Mouse (Mus musculus) E14TG2a.4 (cell line): ENCODE results near the gene Nup210.
"Not testable (repeated sequence)": the region's sequence is repeated elsewhere in the genome, so short reads cannot be mapped to it uniquely, and the experiment has no call there.

Experiments
- H3K27me3 ChIP-seq: 2 replicates; pipeline ENCODE4 v1.6.1; 2014; ENCODE audit warnings: low read length, control low read depth; ENCODE audit not compliant: insufficient read depth
- H3K36me3 ChIP-seq: 2 replicates; pipeline ENCODE4 v1.6.1; 2014; ENCODE audit warnings: low read length, control low read depth; ENCODE audit not compliant: insufficient read depth
- H3K4me1 ChIP-seq: replicated peaks from 2 replicates; pipeline ENCODE4 v1.6.1; 2014; ENCODE audit warnings: low read depth, low read length, control low read depth
- H3K4me3 ChIP-seq: replicated peaks from 2 replicates; pipeline ENCODE4 v1.5.1; 2014; ENCODE audit warnings: mild to moderate bottlenecking, low read length
- H3K9me3 ChIP-seq: 2 replicates; pipeline ENCODE4 v1.6.1; 2014; ENCODE audit warnings: low read length, control low read depth
- CTCF ChIP-seq: conservative IDR thresholded peaks from 2 replicates; pipeline ENCODE4 v1.5.1; 2014; ENCODE audit warnings: low read length
- NANOG ChIP-seq: IDR thresholded peaks from 2 replicates; pipeline ENCODE4 v1.6.1; 2014; ENCODE audit warnings: borderline replicate concordance, low read length, mixed read lengths
- POU5F1 ChIP-seq: IDR thresholded peaks from 2 replicates; pipeline ENCODE4 v1.6.1; 2014; ENCODE audit warnings: low read length, borderline replicate concordance

Nup210 gene

DNA sequence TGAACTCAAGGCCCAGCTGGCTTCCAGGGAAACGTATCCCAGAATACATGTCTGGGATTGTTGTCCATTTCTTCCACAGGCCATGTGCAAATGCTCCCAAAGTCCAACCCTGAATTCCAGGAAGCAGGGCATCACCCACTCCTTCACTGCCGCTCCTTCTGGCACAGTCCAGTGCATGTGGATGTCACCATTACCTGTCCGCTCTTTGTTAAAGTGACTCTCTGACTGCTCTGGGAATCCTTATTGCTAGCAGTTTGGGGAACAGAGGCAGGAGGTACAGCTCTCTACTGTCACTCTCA is 4.7 kb downstream of the Nup210 start:
- H3K4me3 ChIP-seq: no peak overlapping the region
- TF ChIP-seq POU5F1: no peak
- no peak for TF ChIP-seq CTCF
- TF ChIP-seq NANOG: no peak
- H3K36me3 ChIP-seq: no peaks in the 10 kb centered on the region
- no peaks in the 10 kb centered on the region for H3K9me3 ChIP-seq
- H3K27me3 ChIP-seq: no peaks in the 10 kb centered on the region
- peaks cover 78% of the 10 kb centered on the region for H3K4me1 ChIP-seq

DNA sequence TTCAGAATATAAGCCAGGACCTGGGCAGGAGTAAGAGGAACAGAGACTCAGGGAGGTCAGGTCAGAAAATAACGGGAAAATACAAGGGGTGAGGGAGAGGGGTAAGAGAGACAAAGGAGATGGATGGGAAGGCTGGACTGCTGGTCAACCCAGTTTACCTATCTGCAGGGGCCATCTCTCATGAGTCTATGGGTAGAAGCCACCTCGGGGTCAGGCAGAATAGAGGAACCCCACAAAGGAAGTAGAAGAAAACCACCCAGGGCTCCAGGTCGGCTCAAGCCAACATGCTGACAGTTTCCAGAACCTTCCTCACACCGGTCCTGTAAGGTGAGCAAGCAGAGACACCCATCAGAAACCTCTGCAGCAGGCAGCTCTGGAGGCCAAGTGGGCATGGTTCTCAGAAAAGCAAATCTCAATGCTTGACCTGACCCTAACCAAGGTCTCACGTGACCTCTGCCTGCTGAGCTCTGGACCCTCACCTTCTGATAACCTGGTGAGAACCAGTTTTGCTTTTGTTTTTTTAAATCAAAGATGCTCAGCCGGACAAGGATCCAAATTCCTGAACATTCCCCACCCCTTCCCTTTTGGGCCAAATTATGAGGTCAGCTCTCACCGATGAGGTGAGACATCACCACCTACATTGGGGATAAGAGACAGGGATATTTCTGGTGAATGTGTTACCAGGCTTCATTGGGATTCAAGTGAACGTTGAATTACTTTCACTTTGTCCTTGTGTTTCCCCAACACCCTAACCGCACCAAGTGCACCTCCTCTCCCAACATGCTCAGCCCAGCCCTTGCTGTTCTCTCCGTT is 5.3 kb downstream of the Nup210 start:
- H3K4me3 ChIP-seq: no peak overlapping the region
- H3K36me3 ChIP-seq: no peaks in the 10 kb centered on the region
- H3K27me3 ChIP-seq: no peaks in the 10 kb centered on the region
- no peaks in the 10 kb centered on the region for H3K9me3 ChIP-seq
- H3K4me1 ChIP-seq: peaks cover 83% of the 10 kb centered on the region
- no peak for TF ChIP-seq NANOG
- no peak for TF ChIP-seq CTCF
- no peak for TF ChIP-seq POU5F1

DNA sequence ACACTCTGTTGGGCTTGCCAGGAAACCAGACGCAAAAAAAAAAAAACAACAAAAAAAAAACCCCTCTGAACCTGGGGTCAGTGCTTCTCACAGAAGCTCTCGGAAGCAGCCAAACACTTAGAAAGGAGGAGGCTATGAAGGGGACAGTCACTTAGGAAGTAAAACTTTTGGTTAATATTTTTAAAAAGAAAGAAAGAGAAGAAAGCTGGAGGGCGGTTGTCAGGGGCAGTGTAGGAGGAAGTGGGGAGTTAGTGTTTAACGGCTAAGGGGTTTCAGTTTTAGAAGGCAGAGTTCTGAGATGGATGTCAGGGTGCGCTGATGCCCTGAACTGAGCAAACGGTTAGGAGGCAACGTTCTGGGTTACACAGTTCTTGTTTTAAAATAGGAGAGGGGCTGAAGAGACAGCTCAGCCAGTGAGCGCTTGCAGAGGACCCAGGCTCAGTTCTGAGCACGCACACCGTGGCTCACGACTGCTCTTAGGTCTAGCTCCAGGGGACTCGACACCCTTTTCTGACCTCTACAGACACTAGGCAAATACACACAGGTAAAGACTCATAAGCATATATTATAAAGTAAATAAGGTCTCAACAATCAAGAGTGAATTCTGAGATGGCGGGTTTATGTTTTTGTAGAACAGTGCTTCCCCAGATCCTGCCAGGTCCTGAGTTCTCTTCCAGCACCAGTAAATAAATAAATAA is 6.2 kb downstream of the Nup210 start:
- Histone ChIP-seq H3K36me3 (peaks cover 7% of the 10 kb centered on the region), H3K9me3 (no peaks in the 10 kb centered on the region)
- no peak for TF ChIP-seq NANOG
- TF ChIP-seq CTCF: no peak
- no peak for TF ChIP-seq POU5F1

DNA sequence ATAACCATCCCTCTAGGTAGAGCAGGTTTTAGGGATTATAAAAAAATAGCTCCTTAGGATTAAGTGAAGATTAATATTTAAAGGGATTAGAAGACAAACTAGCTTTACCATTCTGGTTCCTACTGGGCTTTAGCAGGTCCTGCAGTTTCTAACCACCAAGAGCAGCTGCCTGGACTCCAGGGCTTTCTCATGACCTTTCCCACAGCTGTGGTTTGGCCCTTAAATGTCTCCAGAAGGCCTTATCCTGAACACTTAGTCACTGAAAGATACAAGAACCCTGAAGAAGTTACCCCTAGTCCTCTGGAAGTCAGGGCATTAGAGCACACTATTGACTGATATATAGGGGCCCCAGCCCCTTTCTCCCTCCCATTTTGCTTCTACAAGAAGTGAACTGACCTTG is 7.1 kb downstream of the Nup210 start:
- no peak overlapping the region for H3K4me3 ChIP-seq
- TF ChIP-seq POU5F1: no peak
- no peak for TF ChIP-seq CTCF
- no peak for TF ChIP-seq NANOG
- peaks cover 14% of the 10 kb centered on the region for H3K36me3 ChIP-seq
- H3K9me3 ChIP-seq: no peaks in the 10 kb centered on the region
- no peaks in the 10 kb centered on the region for H3K27me3 ChIP-seq
- peaks cover 83% of the 10 kb centered on the region for H3K4me1 ChIP-seq

More for the DNA sequence above, 6.2 kb downstream of the Nup210 start:
- Histone ChIP-seq H3K27me3 (no peaks in the 10 kb centered on the region), H3K4me3 (no peak overlapping the region), H3K4me1 (peaks cover 83% of the 10 kb centered on the region)

DNA sequence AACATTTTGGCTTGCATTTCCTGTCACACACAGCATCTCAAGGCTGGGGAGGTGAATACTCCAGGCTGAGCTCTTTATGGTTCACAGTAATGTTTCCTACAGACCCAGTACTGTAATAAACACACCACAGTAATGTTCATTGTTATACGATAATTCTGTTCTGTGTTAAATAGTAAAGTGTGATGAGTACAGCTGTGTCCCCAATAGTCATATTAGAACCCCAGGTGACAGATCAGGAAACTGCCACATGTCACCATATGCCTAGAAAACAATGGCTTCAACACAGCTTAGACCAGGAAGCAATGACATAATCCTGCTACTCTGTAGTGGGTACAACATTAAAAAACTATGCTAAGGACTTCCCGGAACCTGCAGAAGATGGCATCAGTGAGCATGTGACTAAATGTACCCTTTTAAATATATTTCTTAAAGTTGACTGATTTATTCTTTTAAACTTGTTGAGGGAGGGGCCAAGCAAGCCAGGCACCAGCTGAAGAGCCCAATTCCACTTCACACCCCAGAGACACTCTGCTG is 7.6 kb downstream of the Nup210 start:
- Histone ChIP-seq H3K36me3 (peaks cover 14% of the 10 kb centered on the region), H3K4me3 (no peak overlapping the region), H3K9me3 (no peaks in the 10 kb centered on the region), H3K4me1 (peaks cover 83% of the 10 kb centered on the region), H3K27me3 (no peaks in the 10 kb centered on the region)
- TF ChIP-seq NANOG (no peak), CTCF (no peak), POU5F1 (no peak)

DNA sequence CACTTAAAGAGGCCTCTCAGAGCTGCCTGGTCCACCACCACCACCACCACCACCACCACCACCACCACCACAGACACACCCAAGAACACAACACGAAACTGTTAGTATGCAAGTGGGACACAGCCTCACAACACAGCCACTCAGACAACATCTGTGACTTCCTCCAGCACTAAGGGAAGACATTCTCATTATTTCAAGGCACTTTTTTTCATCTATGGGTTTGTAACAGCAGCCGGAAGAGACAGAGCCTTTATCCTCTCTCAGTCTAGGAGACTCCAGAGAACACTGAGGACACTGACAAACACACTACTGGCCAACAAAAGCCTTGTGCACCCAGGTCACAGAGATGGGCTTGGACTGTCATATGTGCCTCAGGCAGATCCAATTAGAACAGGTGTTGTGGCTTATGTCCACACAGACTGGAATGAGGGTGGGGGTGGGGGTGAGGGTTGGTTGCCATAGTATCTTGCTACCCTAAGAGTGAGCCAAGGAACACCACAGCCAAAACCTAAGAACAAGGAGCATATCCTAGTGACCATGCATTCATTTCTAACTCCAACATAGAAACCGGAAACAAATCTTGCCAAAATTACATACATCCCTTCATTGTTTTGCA is 8.2 kb downstream of the Nup210 start:
- H3K27me3 ChIP-seq: no peaks in the 10 kb centered on the region
- H3K4me1 ChIP-seq: peaks cover 83% of the 10 kb centered on the region
- H3K36me3 ChIP-seq: peaks cover 14% of the 10 kb centered on the region
- H3K4me3 ChIP-seq: no peak overlapping the region
- no peaks in the 10 kb centered on the region for H3K9me3 ChIP-seq
- TF ChIP-seq NANOG (no peak), CTCF (no peak), POU5F1 (no peak)

DNA sequence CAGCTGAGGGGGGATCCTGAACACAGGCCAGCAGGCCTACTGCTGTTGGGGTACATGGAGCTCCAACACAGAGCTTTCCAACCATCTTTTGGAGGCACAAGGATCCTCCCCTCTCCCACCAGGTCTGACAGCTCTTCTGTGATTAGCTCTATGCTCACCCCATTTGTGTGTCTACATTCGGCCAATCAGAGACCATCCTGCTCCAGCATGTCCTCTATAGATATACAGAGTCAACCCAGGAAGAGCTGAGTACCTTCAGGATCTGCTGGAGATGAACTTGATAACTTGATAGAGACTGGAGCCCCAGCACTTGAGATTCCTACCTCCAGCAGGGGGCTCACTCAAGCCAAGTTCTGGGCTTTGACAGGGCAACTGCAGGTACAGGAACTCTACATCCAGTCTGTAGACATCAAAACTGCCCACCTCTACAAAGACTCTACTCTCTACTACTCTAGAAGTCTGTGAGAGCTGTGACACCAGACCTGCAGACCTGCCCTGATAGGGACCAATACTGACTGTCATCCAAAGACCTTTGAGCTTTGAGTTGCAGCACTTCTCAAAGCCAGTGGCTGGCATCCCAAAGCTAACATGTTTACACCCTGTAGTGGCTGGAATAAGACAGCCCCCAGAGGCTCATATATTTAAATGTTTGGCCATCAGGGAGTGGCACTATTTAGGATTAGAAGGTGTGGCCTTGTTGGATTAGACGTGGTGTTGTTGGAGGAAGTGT is 11.1 kb downstream of the Nup210 start:
- Histone ChIP-seq H3K4me3 (no peak overlapping the region), H3K4me1 (peaks cover 86% of the 10 kb centered on the region), H3K27me3 (no peaks in the 10 kb centered on the region), H3K36me3 (peaks cover 26% of the 10 kb centered on the region), H3K9me3 (no peaks in the 10 kb centered on the region)
- TF ChIP-seq POU5F1: no peak
- no peak for TF ChIP-seq CTCF
- no peak for TF ChIP-seq NANOG

DNA sequence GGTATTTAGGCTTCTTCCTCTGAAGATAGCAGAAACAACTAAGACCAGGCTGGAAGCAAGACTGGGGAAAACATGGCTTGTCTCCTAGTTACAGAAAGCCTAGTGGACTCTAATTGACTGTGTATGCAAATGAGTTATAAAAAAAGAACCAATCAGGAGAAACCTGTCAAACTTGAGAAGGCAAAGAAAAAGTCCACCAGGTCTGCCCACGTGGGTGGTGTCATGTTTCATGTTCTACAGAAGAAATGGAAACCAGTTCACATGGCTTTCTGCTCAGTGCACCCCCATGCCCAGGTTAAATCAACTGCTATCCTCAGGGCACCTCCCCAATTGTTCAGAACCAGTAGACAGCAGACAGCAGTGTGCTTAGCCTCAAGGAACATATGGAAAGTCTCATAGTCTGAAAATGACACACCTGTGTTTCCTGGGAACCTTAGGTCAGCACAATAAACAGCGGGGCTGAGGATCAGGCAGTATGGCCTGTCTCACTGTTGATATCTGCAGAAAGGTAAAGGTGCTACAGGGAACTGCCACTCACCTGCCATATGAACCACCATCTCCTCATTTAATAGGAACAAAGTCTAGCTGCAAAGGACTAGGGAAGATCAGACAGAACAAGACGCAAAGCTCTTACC is 11.7 kb downstream of the Nup210 start:
- Histone ChIP-seq H3K27me3 (no peaks in the 10 kb centered on the region), H3K4me3 (no peak overlapping the region), H3K36me3 (peaks cover 33% of the 10 kb centered on the region), H3K4me1 (peaks cover 84% of the 10 kb centered on the region), H3K9me3 (no peaks in the 10 kb centered on the region)
- no peak for TF ChIP-seq POU5F1
- no peak for TF ChIP-seq NANOG
- TF ChIP-seq CTCF: no peak

DNA sequence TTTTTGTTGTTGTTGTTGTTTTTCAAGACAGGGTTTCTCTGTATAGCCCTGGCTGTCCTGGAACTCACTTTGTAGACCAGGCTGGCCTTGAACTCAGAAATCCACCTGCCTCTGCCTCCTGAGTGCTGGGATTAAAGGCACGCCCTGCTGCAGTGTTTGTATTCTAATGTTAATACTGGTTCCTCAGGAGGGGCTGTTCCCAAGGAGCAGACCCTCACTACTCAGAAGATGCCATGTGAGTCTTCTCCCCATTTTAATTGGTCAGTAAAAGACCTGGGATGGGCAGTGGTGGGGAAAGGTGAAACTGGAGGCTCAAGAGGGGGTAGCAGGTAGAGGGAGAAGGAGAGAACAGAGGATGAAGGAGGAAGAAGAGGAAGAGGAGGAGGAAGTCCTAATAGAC is 13.2 kb downstream of the Nup210 start:
- H3K4me3 ChIP-seq, H3K9me3 ChIP-seq, H3K27me3 ChIP-seq: not testable (repeated sequence)
- peaks cover 73% of the 10 kb centered on the region for H3K4me1 ChIP-seq
- H3K36me3 ChIP-seq: peaks cover 46% of the 10 kb centered on the region
